Mouse (Mus musculus): ENCODE results near the gene Tmem212. TPM values are rescaled to one million over a fixed set of nuclear protein-coding genes. Genes with fewer than 3 reads are reported as not detected.

The Tmem212 gene
- polyA plus RNA-seq, 1 experiment from 2014 or later: not detected

GRCm38 (mm10) chr3:27932391-27932790, 36.2 kb upstream of the Tmem212 start:
- no peak for ATAC-seq (ENCODE audit: insufficient read depth, low FRiP score, low TSS enrichment)
- Histone ChIP-seq H3K4me3 (ENCODE audit: low read depth, low read length) (no peak overlapping the region), H3K36me3 (ENCODE audit: control insufficient read depth, insufficient read depth, low read length) (no peaks in the 10 kb centered on the region), H3K4me1 (ENCODE audit: control insufficient read depth, insufficient read depth, low read length) (no peaks in the 10 kb centered on the region), H3K27ac (ENCODE audit: low read depth, low read length) (no peak overlapping the region), H3K27me3 (ENCODE audit: control insufficient read depth, insufficient read depth, low read length) (no peaks in the 10 kb centered on the region), H3K9ac (ENCODE audit: low read length) (no peak overlapping the region), H3K9me3 (ENCODE audit: control insufficient read depth, low read length) (no peaks in the 10 kb centered on the region), H3K4me2 (ENCODE audit: low read depth) (no peak overlapping the region)
- WGBS: 88% methylated on average over 5 of the region's 5 CpGs
- no peak for DNase-seq (ENCODE audit: low spot score)

- H3K36me3 ChIP-seq (ENCODE audit: control insufficient read depth, insufficient read depth, low read length): no peaks in the 10 kb centered on the region
- ATAC-seq (ENCODE audit: insufficient read depth, low FRiP score, low TSS enrichment) (no peak), DNase-seq (ENCODE audit: low spot score) (no peak)
- no peaks in the 10 kb centered on the region for H3K4me1 ChIP-seq (ENCODE audit: control insufficient read depth, insufficient read depth, low read length)
- no peak overlapping the region for H3K27ac ChIP-seq (ENCODE audit: low read depth, low read length)
- no peak overlapping the region for H3K4me3 ChIP-seq (ENCODE audit: low read depth, low read length)
- WGBS: 89% methylated on average over 4 of the region's 4 CpGs
- no peaks in the 10 kb centered on the region for H3K9me3 ChIP-seq (ENCODE audit: control insufficient read depth, low read length)
- no peaks in the 10 kb centered on the region for H3K27me3 ChIP-seq (ENCODE audit: control insufficient read depth, insufficient read depth, low read length)
- H3K4me2 ChIP-seq (ENCODE audit: low read depth): no peak overlapping the region
- no peak overlapping the region for H3K9ac ChIP-seq (ENCODE audit: low read length)
Measured at GRCm38 (mm10) chr3:27929219-27929618, 33.1 kb upstream of the Tmem212 start.

- Histone ChIP-seq H3K4me3 (ENCODE audit: low read depth, low read length) (no peak overlapping the region), H3K9me3 (ENCODE audit: control insufficient read depth, low read length) (no peaks in the 10 kb centered on the region), H3K27me3 (ENCODE audit: control insufficient read depth, insufficient read depth, low read length) (no peaks in the 10 kb centered on the region), H3K9ac (ENCODE audit: low read length) (no peak overlapping the region), H3K4me2 (ENCODE audit: low read depth) (no peak overlapping the region), H3K4me1 (ENCODE audit: control insufficient read depth, insufficient read depth, low read length) (no peaks in the 10 kb centered on the region), H3K36me3 (ENCODE audit: control insufficient read depth, insufficient read depth, low read length) (no peaks in the 10 kb centered on the region; the same call in 1 of the 2 replicates), H3K27ac (ENCODE audit: low read depth, low read length) (no peak overlapping the region)
- 87% methylated on average over 3 of the region's 3 CpGs for WGBS
- no peak for DNase-seq (ENCODE audit: low spot score)
- no peak for ATAC-seq (ENCODE audit: insufficient read depth, low FRiP score, low TSS enrichment)
Measured at GRCm38 (mm10) chr3:27924037-27924436, 27.9 kb upstream of the Tmem212 start.

GRCm38 (mm10) chr3:27921268-27922020, 25.3 kb upstream of the Tmem212 start:
- H3K36me3 ChIP-seq (ENCODE audit: control insufficient read depth, insufficient read depth, low read length): no peaks in the 10 kb centered on the region; the same call in 1 of the 2 replicates
- H3K4me1 ChIP-seq (ENCODE audit: control insufficient read depth, insufficient read depth, low read length): no peaks in the 10 kb centered on the region
- 87% methylated on average over 11 of the region's 11 CpGs for WGBS
- H3K27me3 ChIP-seq (ENCODE audit: control insufficient read depth, insufficient read depth, low read length): no peaks in the 10 kb centered on the region
- no peaks in the 10 kb centered on the region for H3K9me3 ChIP-seq (ENCODE audit: control insufficient read depth, low read length)
- ATAC-seq (ENCODE audit: insufficient read depth, low FRiP score, low TSS enrichment) (no peak), DNase-seq (ENCODE audit: low spot score) (no peak)
- no peak overlapping the region for H3K4me2 ChIP-seq (ENCODE audit: low read depth)
- no peak overlapping the region for H3K9ac ChIP-seq (ENCODE audit: low read length)
- H3K27ac ChIP-seq (ENCODE audit: low read depth, low read length): no peak overlapping the region
- no peak overlapping the region for H3K4me3 ChIP-seq (ENCODE audit: low read depth, low read length)

GRCm38 (mm10) chr3:27918656-27919436, 22.7 kb upstream of the Tmem212 start:
- H3K4me3 ChIP-seq (ENCODE audit: low read depth, low read length): no peak overlapping the region
- H3K4me1 ChIP-seq (ENCODE audit: control insufficient read depth, insufficient read depth, low read length): no peaks in the 10 kb centered on the region
- H3K9me3 ChIP-seq (ENCODE audit: control insufficient read depth, low read length): no peaks in the 10 kb centered on the region
- no peak overlapping the region for H3K27ac ChIP-seq (ENCODE audit: low read depth, low read length)
- no peak for ATAC-seq (ENCODE audit: insufficient read depth, low FRiP score, low TSS enrichment)
- no peak overlapping the region for H3K4me2 ChIP-seq (ENCODE audit: low read depth)
- no peaks in the 10 kb centered on the region for H3K27me3 ChIP-seq (ENCODE audit: control insufficient read depth, insufficient read depth, low read length)
- DNase-seq (ENCODE audit: low spot score): no peak
- H3K9ac ChIP-seq (ENCODE audit: low read length): no peak overlapping the region
- WGBS: 88% methylated on average over 14 of the region's 14 CpGs
- H3K36me3 ChIP-seq (ENCODE audit: control insufficient read depth, insufficient read depth, low read length): no peaks in the 10 kb centered on the region; the same call in 1 of the 2 replicates

- DNase-seq (ENCODE audit: low spot score) (no peak), ATAC-seq (ENCODE audit: insufficient read depth, low FRiP score, low TSS enrichment) (no peak)
- H3K27ac ChIP-seq (ENCODE audit: low read depth, low read length): no peak overlapping the region
- no peaks in the 10 kb centered on the region for H3K9me3 ChIP-seq (ENCODE audit: control insufficient read depth, low read length)
- no peak overlapping the region for H3K4me2 ChIP-seq (ENCODE audit: low read depth)
- WGBS: 90% methylated on average over 3 of the region's 3 CpGs
- H3K27me3 ChIP-seq (ENCODE audit: control insufficient read depth, insufficient read depth, low read length): no peaks in the 10 kb centered on the region
- no peak overlapping the region for H3K9ac ChIP-seq (ENCODE audit: low read length)
- no peak overlapping the region for H3K4me3 ChIP-seq (ENCODE audit: low read depth, low read length)
- no peaks in the 10 kb centered on the region for H3K36me3 ChIP-seq (ENCODE audit: control insufficient read depth, insufficient read depth, low read length)
- H3K4me1 ChIP-seq (ENCODE audit: control insufficient read depth, insufficient read depth, low read length): no peaks in the 10 kb centered on the region
Measured at GRCm38 (mm10) chr3:27909016-27909415, 12.8 kb upstream of the Tmem212 start.

- Histone ChIP-seq H3K27me3 (ENCODE audit: control insufficient read depth, insufficient read depth, low read length) (no peaks in the 10 kb centered on the region), H3K27ac (ENCODE audit: low read depth, low read length) (no peak overlapping the region), H3K9ac (ENCODE audit: low read length) (no peak overlapping the region), H3K4me3 (ENCODE audit: low read depth, low read length) (no peak overlapping the region), H3K36me3 (ENCODE audit: control insufficient read depth, insufficient read depth, low read length) (no peaks in the 10 kb centered on the region), H3K4me1 (ENCODE audit: control insufficient read depth, insufficient read depth, low read length) (no peaks in the 10 kb centered on the region), H3K9me3 (ENCODE audit: control insufficient read depth, low read length) (no peaks in the 10 kb centered on the region), H3K4me2 (ENCODE audit: low read depth) (no peak overlapping the region)
- DNase-seq (ENCODE audit: low spot score) (no peak), ATAC-seq (ENCODE audit: insufficient read depth, low FRiP score, low TSS enrichment) (no peak)
- whole genome bisulfite sequencing: 90% methylated on average over 2 of the region's 2 CpGs
Measured at GRCm38 (mm10) chr3:27908316-27908715, 12.1 kb upstream of the Tmem212 start.

GRCm38 (mm10) chr3:27907301-27907700, 11.1 kb upstream of the Tmem212 start:
- 87% methylated on average over 2 of the region's 2 CpGs for WGBS
- no peaks in the 10 kb centered on the region for H3K4me1 ChIP-seq (ENCODE audit: control insufficient read depth, insufficient read depth, low read length)
- ATAC-seq (ENCODE audit: insufficient read depth, low FRiP score, low TSS enrichment): no peak

More at GRCm38 (mm10) chr3:27907301-27907700, 11.1 kb upstream of the Tmem212 start:
- Histone ChIP-seq H3K27ac (ENCODE audit: low read depth, low read length) (no peak overlapping the region), H3K4me3 (ENCODE audit: low read depth, low read length) (no peak overlapping the region), H3K27me3 (ENCODE audit: control insufficient read depth, insufficient read depth, low read length) (no peaks in the 10 kb centered on the region), H3K4me2 (ENCODE audit: low read depth) (no peak overlapping the region), H3K9me3 (ENCODE audit: control insufficient read depth, low read length) (no peaks in the 10 kb centered on the region), H3K36me3 (ENCODE audit: control insufficient read depth, insufficient read depth, low read length) (no peaks in the 10 kb centered on the region), H3K9ac (ENCODE audit: low read length) (no peak overlapping the region)
- no peak for DNase-seq (ENCODE audit: low spot score)

Measured in neural tube, embryonic 11.5 days (tissue).